Mouse (Mus musculus): Measurements from ENCODE around the gene Cpm. TPM values are rescaled to one million over a fixed set of nuclear protein-coding genes. Genes with fewer than 3 reads are reported as not detected.
"Not testable (repeated sequence)": the region's sequence is repeated elsewhere in the genome, so short reads cannot be mapped to it uniquely, and the experiment has no call there.

Cpm gene
- total RNA-seq, 2 experiments from 2014 or later, result 2.8 to 3.6 TPM

GRCm38 (mm10) chr10:117725671-117726070, 96.4 kb downstream of the Cpm start:
- DNase-seq, result no peak

- no peak for DNase-seq
These were observed 97.0 kb downstream of the Cpm start for GRCm38 (mm10) chr10:117726350-117726749.

- no peak for DNase-seq
These were observed 97.6 kb downstream of the Cpm start for GRCm38 (mm10) chr10:117726888-117727385.

- no peak for DNase-seq
These were observed 98.3 kb downstream of the Cpm start for GRCm38 (mm10) chr10:117727518-117728110.

- no peak for DNase-seq
These were observed 99.3 kb downstream of the Cpm start for GRCm38 (mm10) chr10:117728574-117728973.

GRCm38 (mm10) chr10:117729139-117729814, 100.0 kb downstream of the Cpm start:
- no peak for DNase-seq

- DNase-seq, result no peak
These were observed 100.8 kb downstream of the Cpm start for GRCm38 (mm10) chr10:117730140-117730539.

GRCm38 (mm10) chr10:117730637-117731203, 101.4 kb downstream of the Cpm start:
- DNase-seq, result no peak

- peak; percentile 61 for DNase-seq
These were observed 102.2 kb downstream of the Cpm start for GRCm38 (mm10) chr10:117731244-117732101.

GRCm38 (mm10) chr10:117732184-117732583, 102.9 kb downstream of the Cpm start:
- DNase-seq, result no peak

- DNase-seq, result no peak
These were observed 103.8 kb downstream of the Cpm start for GRCm38 (mm10) chr10:117732962-117733592.

- DNase-seq, result not testable (repeated sequence)
These were observed 104.3 kb downstream of the Cpm start for GRCm38 (mm10) chr10:117733626-117734025.

GRCm38 (mm10) chr10:117734104-117734852, 105.0 kb downstream of the Cpm start:
- not testable (repeated sequence) for DNase-seq

GRCm38 (mm10) chr10:117735396-117735795, 106.1 kb downstream of the Cpm start:
- not testable (repeated sequence) for DNase-seq

- no peak for DNase-seq
These were observed 107.3 kb downstream of the Cpm start for GRCm38 (mm10) chr10:117736573-117736972.

Other genes with a start within 250 kb of the Cpm start
- 10 to 100 TPM; 76.1 to 80.0 TPM for gene Cpsf6, start 249.5 kb upstream of the Cpm start, total RNA-seq (2021)
- 10 to 100 TPM; 48.4 to 50.8 TPM for gene Mdm2, start 81.3 kb downstream of the Cpm start, total RNA-seq (2021)
- gene Slc35e3, start 116.9 kb downstream of the Cpm start, total RNA-seq (2021), result 1 to 10 TPM; 7.3 to 8.8 TPM
- 10 to 100 TPM; 23.6 to 26.3 TPM for gene Nup107, start 163.2 kb downstream of the Cpm start, total RNA-seq (2021)
- 100 to 1,000 TPM; 101 to 103 TPM for gene Rap1b, start 216.5 kb downstream of the Cpm start, total RNA-seq (2021)